Mouse (Mus musculus) embryonic facial prominence, embryonic 11.5 days (tissue): ENCODE data around the gene Col4a2. TPM values are rescaled to one million over a fixed set of nuclear protein-coding genes. Genes with fewer than 3 reads are reported as not detected.

Experiments used
- ATAC-seq: fragments of 200-750 bp; cut with Nextera tagmentation; replicated peaks from 2 replicates; pipeline ENCODE4 v1.8.0; 2017; ENCODE audit warnings: low read depth; ENCODE audit not compliant: insufficient number of reproducible peaks, low FRiP score, low TSS enrichment
- DNase-seq: peaks from one replicate; pipeline ENCODE4 v3.0.0-alpha.2; 2015; ENCODE audit warnings: low spot score
- H3K27ac ChIP-seq: fragments of 300-500 bp; sonication (generic); replicated peaks from 2 replicates; pipeline ENCODE4 v1.5.1; 2014; ENCODE audit warnings: mild to moderate bottlenecking, low read depth, low read length, control low read depth
- H3K27me3 ChIP-seq: fragments of 300-500 bp; sonication (generic); 2 replicates; pipeline ENCODE4 v1.6.1; 2014; ENCODE audit warnings: mild to moderate bottlenecking, low read length, moderate library complexity, mixed read lengths; ENCODE audit not compliant: control insufficient read depth, insufficient read depth
- H3K36me3 ChIP-seq: fragments of 300-500 bp; sonication (generic); replicated peaks from 2 replicates; pipeline ENCODE4 v1.6.1; 2014; ENCODE audit warnings: low read depth, mild to moderate bottlenecking, low read length, moderate library complexity, mixed read lengths; ENCODE audit not compliant: control insufficient read depth, insufficient read depth
- H3K4me1 ChIP-seq: fragments of 300-500 bp; sonication (generic); 2 replicates; pipeline ENCODE4 v1.6.1; 2014; ENCODE audit warnings: low read length, mixed read lengths; ENCODE audit not compliant: control insufficient read depth, insufficient read depth
- H3K4me2 ChIP-seq: fragments of 300-500 bp; sonication (generic); 2 replicates; pipeline ENCODE4 v1.6.1; 2014; ENCODE audit warnings: low read depth, mild to moderate bottlenecking, control low read depth, low read length, moderate library complexity
- H3K4me3 ChIP-seq: fragments of 300-500 bp; sonication (generic); 2 replicates; pipeline ENCODE4 v1.5.1; 2014; ENCODE audit warnings: low read depth, low read length, control low read depth
- H3K9ac ChIP-seq: fragments of 300-500 bp; sonication (generic); replicated peaks from 2 replicates; pipeline ENCODE4 v1.6.1; 2014; ENCODE audit warnings: mild to moderate bottlenecking, control low read depth, low read length
- H3K9me3 ChIP-seq: fragments of 300-500 bp; sonication (generic); replicated peaks from 2 replicates; pipeline ENCODE4 v1.6.1; 2016; ENCODE audit warnings: mild to moderate bottlenecking, low read length, inconsistent platforms, mixed read lengths; ENCODE audit not compliant: control insufficient read depth
- WGBS: fragments of 180-500 bp; shearing (Covaris S2); extraction: QIAGEN DNeasy Blood & Tissue Kit; methylation state at CpG from one replicate; pipeline ENCODE4 v1.1.7; 2014; 5-methylcytosine and 5-hydroxymethylcytosine counted together
- polyA plus RNA-seq: library from polyadenylated mRNA; unstranded; fragments of >200 nt; fragmentation: Nextera tagmentation; extraction: Ambion mirVana; gene quantifications from 2 replicates; pipeline ENCODE4 v1.2.1, GENCODE M21; 2014

The Col4a2 gene
- polyA plus RNA-seq, 1 experiment from 2014 or later, result 26.7 TPM

GRCm38 (mm10) chr8:11419645-11420044 lies 107.0 kb downstream of the Col4a2 start:
- Histone ChIP-seq H3K4me1 (no peaks in the 10 kb centered on the region), H3K4me2 (no peak overlapping the region), H3K4me3 (no peak overlapping the region), H3K9me3 (no peaks in the 10 kb centered on the region), H3K27me3 (no peaks in the 10 kb centered on the region), H3K36me3 (no peaks in the 10 kb centered on the region), H3K27ac (no peak overlapping the region), H3K9ac (no peak overlapping the region)
- peak; percentile 79 for DNase-seq
- WGBS, result 18% methylated on average over 2 of the region's 2 CpGs
- ATAC-seq, result no peak

GRCm38 (mm10) chr8:11421105-11421504 lies 108.5 kb downstream of the Col4a2 start:
- WGBS, result 52% methylated on average over 14 of the region's 14 CpGs
- DNase-seq, result peak; percentile 71
- no peak overlapping the region for H3K4me2 ChIP-seq
- H3K9me3 ChIP-seq, result no peaks in the 10 kb centered on the region
- ATAC-seq, result no peak
- H3K4me3 ChIP-seq, result no peak overlapping the region
- no peaks in the 10 kb centered on the region for H3K36me3 ChIP-seq
- no peaks in the 10 kb centered on the region for H3K4me1 ChIP-seq
- H3K27ac ChIP-seq, result no peak overlapping the region
- H3K9ac ChIP-seq, result no peak overlapping the region
- H3K27me3 ChIP-seq, result no peaks in the 10 kb centered on the region

DNA sequence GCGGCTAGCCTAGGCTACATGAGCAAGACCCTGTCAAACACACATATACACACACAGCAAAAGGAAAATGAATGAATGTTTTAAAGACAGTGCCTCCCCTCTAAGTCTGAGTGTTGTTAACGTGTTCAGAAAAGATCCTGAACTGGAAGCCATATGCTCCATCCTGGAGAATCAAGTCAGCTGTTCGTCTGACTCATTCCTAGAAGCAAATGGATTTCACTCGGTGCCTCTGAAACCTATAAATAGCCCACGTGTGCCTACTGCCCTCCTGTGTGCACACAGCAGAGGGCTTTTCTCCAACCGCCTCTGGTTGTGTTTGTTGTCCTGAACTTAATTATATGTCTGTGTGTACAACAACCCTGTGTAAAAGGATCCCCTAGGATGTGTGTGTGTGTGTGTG lies 109.4 kb downstream of the Col4a2 start:
- no peak for DNase-seq
- Histone ChIP-seq H3K4me2 (no peak overlapping the region), H3K4me1 (no peaks in the 10 kb centered on the region), H3K4me3 (no peak overlapping the region), H3K27me3 (no peaks in the 10 kb centered on the region), H3K36me3 (no peaks in the 10 kb centered on the region), H3K9me3 (no peaks in the 10 kb centered on the region), H3K27ac (no peak overlapping the region), H3K9ac (no peak overlapping the region)
- no peak for ATAC-seq
- WGBS, result 85% methylated on average over 6 of the region's 6 CpGs

DNA sequence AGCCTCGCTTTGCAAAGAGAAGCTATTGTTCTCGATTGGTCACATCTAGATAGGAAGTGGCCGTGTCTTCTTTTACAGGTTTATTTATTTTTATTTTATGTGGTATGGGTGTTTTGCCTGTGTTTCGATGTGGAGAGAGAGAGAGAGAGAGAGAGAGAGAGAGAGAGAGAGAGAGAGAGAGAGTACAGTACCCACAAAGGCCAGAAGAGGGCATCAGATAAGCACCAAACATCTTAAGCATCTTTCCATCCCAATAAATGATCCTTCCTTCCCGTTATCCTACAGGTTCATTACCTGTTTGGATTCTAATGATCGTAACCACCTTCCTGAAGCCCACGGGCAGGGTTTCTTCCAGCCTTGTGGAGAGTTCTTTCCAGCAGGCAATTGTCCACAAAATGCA lies 110.5 kb downstream of the Col4a2 start:
- H3K27me3 ChIP-seq, result no peaks in the 10 kb centered on the region
- H3K27ac ChIP-seq, result no peak overlapping the region
- H3K4me1 ChIP-seq, result no peaks in the 10 kb centered on the region
- no peak overlapping the region for H3K4me2 ChIP-seq
- no peaks in the 10 kb centered on the region for H3K36me3 ChIP-seq
- H3K4me3 ChIP-seq, result no peak overlapping the region
- no peak for DNase-seq
- no peak for ATAC-seq
- H3K9me3 ChIP-seq, result no peaks in the 10 kb centered on the region
- no peak overlapping the region for H3K9ac ChIP-seq
- 65% methylated on average over 7 of the region's 7 CpGs for WGBS

DNA sequence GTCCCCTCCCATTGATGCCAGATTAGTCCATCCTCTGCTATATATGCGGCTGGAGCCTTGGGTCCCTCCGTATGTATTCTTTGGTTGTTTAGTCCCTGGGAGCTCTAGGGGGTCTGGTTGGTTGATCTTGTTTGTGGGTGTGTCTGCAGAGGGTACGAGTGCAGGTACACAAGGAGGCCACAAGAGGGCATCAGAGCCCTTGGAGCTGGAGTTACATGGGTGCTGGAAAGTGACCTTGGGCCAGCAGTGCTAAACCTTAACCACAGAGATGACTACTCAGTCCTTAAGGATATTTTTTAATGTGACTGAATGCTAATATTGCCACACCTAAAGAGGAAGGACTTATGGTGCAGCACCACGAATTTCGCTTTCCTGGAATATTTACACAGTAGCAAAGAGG lies 118.1 kb downstream of the Col4a2 start:
- Histone ChIP-seq H3K9me3 (no peaks in the 10 kb centered on the region), H3K36me3 (no peaks in the 10 kb centered on the region; the same call in 1 of the 2 replicates), H3K4me1 (no peaks in the 10 kb centered on the region), H3K4me3 (no peak overlapping the region), H3K9ac (no peak overlapping the region), H3K4me2 (no peak overlapping the region), H3K27ac (no peak overlapping the region), H3K27me3 (no peaks in the 10 kb centered on the region)
- peak; percentile 40 for DNase-seq
- no peak for ATAC-seq
- 58% methylated on average over 5 of the region's 5 CpGs for WGBS

GRCm38 (mm10) chr8:11437862-11438261 lies 125.3 kb downstream of the Col4a2 start:
- DNase-seq (no peak), ATAC-seq (no peak)
- H3K36me3 ChIP-seq, result no peaks in the 10 kb centered on the region; the same call in none of the 2 replicates
- H3K4me1 ChIP-seq, result no peaks in the 10 kb centered on the region
- H3K4me2 ChIP-seq, result no peak overlapping the region
- WGBS, result 59% methylated on average over 12 of the region's 12 CpGs
- no peaks in the 10 kb centered on the region for H3K27me3 ChIP-seq
- H3K27ac ChIP-seq, result no peak overlapping the region
- no peak overlapping the region for H3K4me3 ChIP-seq
- no peaks in the 10 kb centered on the region for H3K9me3 ChIP-seq
- H3K9ac ChIP-seq, result no peak overlapping the region

DNA sequence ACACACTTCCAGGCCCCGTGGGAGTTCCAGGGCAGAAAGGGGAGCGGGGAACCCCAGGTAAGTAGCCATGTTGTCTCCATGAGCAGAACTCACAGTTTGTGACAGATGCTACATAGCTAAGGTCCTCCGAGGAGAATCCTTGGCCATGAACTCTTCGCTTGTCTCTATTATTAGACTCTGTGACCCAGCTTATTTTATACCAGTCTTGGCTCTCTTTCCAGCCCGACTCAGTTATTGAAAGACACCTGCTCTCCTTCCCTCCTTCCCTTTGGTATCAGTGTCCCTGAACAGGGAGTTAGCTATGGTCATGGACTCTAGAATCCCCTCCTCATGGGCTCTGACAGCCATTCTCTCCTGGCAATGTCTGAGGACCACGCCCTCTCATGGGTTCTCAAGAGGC lies 128.7 kb downstream of the Col4a2 start:
- Histone ChIP-seq H3K4me1 (no peaks in the 10 kb centered on the region), H3K4me3 (no peak overlapping the region), H3K9ac (no peak overlapping the region), H3K36me3 (no peaks in the 10 kb centered on the region; the same call in none of the 2 replicates), H3K4me2 (no peak overlapping the region), H3K27ac (no peak overlapping the region), H3K9me3 (no peaks in the 10 kb centered on the region), H3K27me3 (no peaks in the 10 kb centered on the region)
- WGBS, result 94% methylated on average over 6 of the region's 6 CpGs
- ATAC-seq, result no peak
- DNase-seq, result no peak

GRCm38 (mm10) chr8:11443611-11444010 lies 131.0 kb downstream of the Col4a2 start:
- H3K9ac ChIP-seq, result no peak overlapping the region
- no peaks in the 10 kb centered on the region for H3K4me1 ChIP-seq
- H3K27me3 ChIP-seq, result no peaks in the 10 kb centered on the region
- H3K4me2 ChIP-seq, result no peak overlapping the region
- no peak overlapping the region for H3K27ac ChIP-seq
- H3K36me3 ChIP-seq, result no peaks in the 10 kb centered on the region; the same call in none of the 2 replicates
- 87% methylated on average over 9 of the region's 9 CpGs for WGBS
- H3K9me3 ChIP-seq, result no peaks in the 10 kb centered on the region
- no peak overlapping the region for H3K4me3 ChIP-seq
- DNase-seq, result no peak
- no peak for ATAC-seq
